Mouse (Mus musculus): ENCODE results near the gene Xpnpep3. TPM values are rescaled to one million over a fixed set of nuclear protein-coding genes. Genes with fewer than 3 reads are reported as not detected.
A peak's percentile ranks its signal among the peaks of the same experiment; 100 is the strongest.

The Xpnpep3 gene
- polyA plus RNA-seq (2021), result 13.8 TPM

GRCm38 (mm10) chr15:81399638-81400315, at the start of gene Xpnpep3, which contains the start of gene St13:
TSS of gene Xpnpep3 (plus strand) at chr15:81400138.
TSS of gene St13 (minus strand) at chr15:81400077.
- in situ Hi-C loops (cut with MboI; ENCODE audit: low pct_unique_long_range_greater_than_20kb), result no loop called here
- ATAC-seq (peak; percentile 91), DNase-seq (ENCODE audit: low read depth, low spot score) (peak; percentile 93)
- no peak for TF ChIP-seq CTCF (IDR thresholded peaks at IDR 0.05)
- POLR2A ChIA-PET, result interaction anchor here (0.9 kb wide), 1 partner anchor 11 kb away, joined by 3 read pairs; no protein-coding TSS in a partner anchor
- H3K27me3 ChIP-seq, result no peaks in the 10 kb centered on the region
- CTCF ChIA-PET, result interaction anchor here (1.5 to 1.8 kb wide), 4 partner anchors 14 to 44 kb away, joined by 3 to 5 read pairs (median 4); no protein-coding TSS in a partner anchor

GRCm38 (mm10) chr15:81350401-81350800, 49.5 kb upstream of the Xpnpep3 start:
- DNase-seq (ENCODE audit: low read depth, low spot score) (no peak), ATAC-seq (no peak)
- TF ChIP-seq CTCF (IDR thresholded peaks at IDR 0.05), result no peak
- H3K27me3 ChIP-seq, result no peaks in the 10 kb centered on the region
- in situ Hi-C loops (cut with MboI; ENCODE audit: low pct_unique_long_range_greater_than_20kb), result loop anchor here (5.0 kb wide), 1 partner anchor 278 kb away; no protein-coding TSS in a partner anchor
- ChIA-PET CTCF (interaction anchor here (0.8 to 1.2 kb wide), 2 partner anchors 48 to 158 kb away, joined by 3 read pairs; no protein-coding TSS in a partner anchor), POLR2A (no interaction called here)

GRCm38 (mm10) chr15:81352638-81353037, 47.3 kb upstream of the Xpnpep3 start:
- no peak for DNase-seq (ENCODE audit: low read depth, low spot score)
- in situ Hi-C loops (cut with MboI; ENCODE audit: low pct_unique_long_range_greater_than_20kb), result loop anchor here (5.0 kb wide), 1 partner anchor 280 kb away; no protein-coding TSS in a partner anchor
- H3K27me3 ChIP-seq, result no peaks in the 10 kb centered on the region
- ChIA-PET POLR2A (no interaction called here), CTCF (no interaction called here)
- no peak for ATAC-seq
- TF ChIP-seq CTCF (IDR thresholded peaks at IDR 0.05), result peak; percentile 72

- POLR2A ChIA-PET, result no interaction called here
Observed at GRCm38 (mm10) chr15:81355146-81355761, 44.7 kb upstream of the Xpnpep3 start.

GRCm38 (mm10) chr15:81356946-81357345, 43.0 kb upstream of the Xpnpep3 start:
- CTCF ChIA-PET, result interaction anchor here (1.6 kb wide), 1 partner anchor 26 kb away, joined by 3 read pairs; no protein-coding TSS in a partner anchor

More at GRCm38 (mm10) chr15:81355146-81355761, 44.7 kb upstream of the Xpnpep3 start:
- no peak for ATAC-seq
- CTCF ChIA-PET, result interaction anchor here (0.8 to 1.4 kb wide), 3 partner anchors 10 to 43 kb away, joined by 3 to 5 read pairs (median 4); no protein-coding TSS in a partner anchor
- TF ChIP-seq CTCF (IDR thresholded peaks at IDR 0.05), result peak; percentile 82
- in situ Hi-C loops (cut with MboI; ENCODE audit: low pct_unique_long_range_greater_than_20kb), result no loop called here
- no peak for DNase-seq (ENCODE audit: low read depth, low spot score)
- H3K27me3 ChIP-seq, result no peaks in the 10 kb centered on the region

GRCm38 (mm10) chr15:81358943-81359342, 41.0 kb upstream of the Xpnpep3 start:
- ChIA-PET POLR2A (interaction anchor here (0.6 kb wide), 1 partner anchor 465 kb away, joined by 3 read pairs; no protein-coding TSS in a partner anchor), CTCF (no interaction called here)
- no peak for DNase-seq (ENCODE audit: low read depth, low spot score)
- no peak for TF ChIP-seq CTCF (IDR thresholded peaks at IDR 0.05)
- in situ Hi-C loops (cut with MboI; ENCODE audit: low pct_unique_long_range_greater_than_20kb), result no loop called here
- H3K27me3 ChIP-seq, result no peaks in the 10 kb centered on the region
- no peak for ATAC-seq

More at GRCm38 (mm10) chr15:81356946-81357345, 43.0 kb upstream of the Xpnpep3 start:
- DNase-seq (ENCODE audit: low read depth, low spot score) (no peak), ATAC-seq (no peak)
- TF ChIP-seq CTCF (IDR thresholded peaks at IDR 0.05), result no peak
- in situ Hi-C loops (cut with MboI; ENCODE audit: low pct_unique_long_range_greater_than_20kb), result no loop called here
- POLR2A ChIA-PET, result no interaction called here
- no peaks in the 10 kb centered on the region for H3K27me3 ChIP-seq

- in situ Hi-C loops (cut with MboI; ENCODE audit: low pct_unique_long_range_greater_than_20kb), result no loop called here
Observed at GRCm38 (mm10) chr15:81359421-81359820, 40.5 kb upstream of the Xpnpep3 start.

GRCm38 (mm10) chr15:81360345-81361021, 39.5 kb upstream of the Xpnpep3 start, which contains the start of gene Slc25a17:
TSS of gene Slc25a17 (minus strand) at chr15:81360812.
- ATAC-seq, result peak; percentile 87
- POLR2A ChIA-PET, result interaction anchor here (0.5 to 1.0 kb wide), 2 partner anchors 11 to 161 kb away, joined by 3 to 4 read pairs; no protein-coding TSS in a partner anchor
- no peak for TF ChIP-seq CTCF (IDR thresholded peaks at IDR 0.05)
- DNase-seq (ENCODE audit: low read depth, low spot score), result peak; percentile 79
- CTCF ChIA-PET, result no interaction called here
- in situ Hi-C loops (cut with MboI; ENCODE audit: low pct_unique_long_range_greater_than_20kb), result no loop called here
- no peaks in the 10 kb centered on the region for H3K27me3 ChIP-seq

More at GRCm38 (mm10) chr15:81359421-81359820, 40.5 kb upstream of the Xpnpep3 start:
- no peaks in the 10 kb centered on the region for H3K27me3 ChIP-seq
- POLR2A ChIA-PET, result interaction anchor here (0.6 to 1.0 kb wide), 2 partner anchors 10 to 464 kb away, joined by 3 read pairs; no protein-coding TSS in a partner anchor
- ATAC-seq (no peak), DNase-seq (ENCODE audit: low read depth, low spot score) (no peak)
- TF ChIP-seq CTCF (IDR thresholded peaks at IDR 0.05), result no peak
- CTCF ChIA-PET, result no interaction called here

GRCm38 (mm10) chr15:81361022-81361404, 38.9 kb upstream of the Xpnpep3 start:
- TF ChIP-seq CTCF (IDR thresholded peaks at IDR 0.05), result no peak
- in situ Hi-C loops (cut with MboI; ENCODE audit: low pct_unique_long_range_greater_than_20kb), result no loop called here
- no peaks in the 10 kb centered on the region for H3K27me3 ChIP-seq
- ChIA-PET CTCF (no interaction called here), POLR2A (no interaction called here)
- no peak for DNase-seq (ENCODE audit: low read depth, low spot score)
- peak; percentile 40 for ATAC-seq

GRCm38 (mm10) chr15:81361417-81362015, 38.4 kb upstream of the Xpnpep3 start:
- DNase-seq (ENCODE audit: low read depth, low spot score) (no peak), ATAC-seq (no peak)
- ChIA-PET POLR2A (no interaction called here), CTCF (no interaction called here)
- no peak for TF ChIP-seq CTCF (IDR thresholded peaks at IDR 0.05)
- in situ Hi-C loops (cut with MboI; ENCODE audit: low pct_unique_long_range_greater_than_20kb), result no loop called here
- H3K27me3 ChIP-seq, result no peaks in the 10 kb centered on the region
